ENCODE assay signal across 8 mouse cellular contexts in genomic region chr2:33467546-33468465, GRCm38 (mm10). TPM values are rescaled to one million over a fixed set of nuclear protein-coding genes. Genes with fewer than 3 reads are reported as not detected.
A peak's percentile ranks its signal among the peaks of the same experiment; 100 is the strongest.
DNase-seq lines count a peak whose midpoint lies in the region; ATAC-seq and TF ChIP-seq lines count a peak whose summit lies in the region.

No protein-coding gene starts in this region.

- 5% methylated on average over 55 of the region's 57 CpGs for WGBS in intestine, embryonic 14.5 days
- WGBS in liver, postnatal 0 days (ENCODE audit: insufficient replicate concordance): 4% methylated on average over 45 of the region's 57 CpGs

- TF ChIP-seq CTCF in liver, postnatal 0 days (IDR thresholded peaks at IDR 0.05; ENCODE audit: low read depth): no peak

- in situ Hi-C loops in ES-E14 (cut with MboI; ENCODE audit: low sequenced_read_pairs in 2 of 2, unreplicated experiment in 2 of 2): no loop called here

- TF ChIP-seq EP300 in liver, postnatal 0 days (IDR thresholded peaks at IDR 0.05; ENCODE audit: low read depth): no peak

- H3K27ac ChIP-seq in ES-E14 (ENCODE audit: insufficient read depth, low read depth, low read length, poor library complexity, severe bottlenecking): peak overlapping the region; percentile 65
- H3K27ac ChIP-seq in intestine, embryonic 14.5 days (ENCODE audit: low read depth): peak overlapping the region; percentile 64; the same call in 1 of the 2 replicates
- H3K27ac ChIP-seq in liver, postnatal 0 days (ENCODE audit: low read depth): peak overlapping the region; percentile 98

- peak; percentile 57; the same call in 1 of the 2 replicates for ATAC-seq in erythroblast, adult 5-6 weeks (replicated peaks; ENCODE audit: low FRiP score, poor library complexity, severe bottlenecking)
- peak; percentile 62 for ATAC-seq in intestine, embryonic 14.5 days (replicated peaks; ENCODE audit: low FRiP score, low TSS enrichment, low read depth)
- peak; percentile 70 for ATAC-seq in liver, postnatal 0 days

- DNase-seq in cerebellum, adult 9-10 months: peak; percentile 34
- no peak for DNase-seq in cerebellum, postnatal 4 days (ENCODE audit: low spot score in 2 of 2)
- DNase-seq in ES-E14 (ENCODE audit: low read depth, low spot score): no peak
- peak; percentile 61 for DNase-seq in intestine, embryonic 14.5 days (ENCODE audit: low spot score)
- DNase-seq in liver, postnatal 0 days: peak; percentile 44
- DNase-seq in urinary bladder, postnatal 36 days (ENCODE audit: low spot score in 2 of 2): peak; percentile 45 to 61
- no peak for DNase-seq in embryo, embryonic 11 days

- H3K36me3 ChIP-seq in ES-E14 (ENCODE audit: control insufficient read depth, insufficient read depth, low read length, poor library complexity, severe bottlenecking): peaks cover 6% of the 10 kb centered on the region
- H3K36me3 ChIP-seq in intestine, embryonic 14.5 days (ENCODE audit: control insufficient read depth, insufficient read depth, low read length): peaks cover 13% of the 10 kb centered on the region
- H3K36me3 ChIP-seq in liver, postnatal 0 days (replicated peaks; ENCODE audit: insufficient read depth, low read length): 0 out of 2 replicates have a peak, but pooled peaks cover 7% of the 10 kb centered on the region

- H3K4me3 ChIP-seq in ES-E14 (ENCODE audit: insufficient read depth in 1 of 2, low read depth in 1 of 2, low read length in 2 of 2, poor library complexity in 1 of 2, severe bottlenecking in 1 of 2): peak overlapping the region; percentile 93 to 95
- peak overlapping the region; percentile 88 for H3K4me3 ChIP-seq in intestine, embryonic 14.5 days (ENCODE audit: low read depth, low read length)
- peak overlapping the region; percentile 97 for H3K4me3 ChIP-seq in liver, postnatal 0 days (ENCODE audit: low read depth, low read length)

- peaks cover 4 to 13% of the 10 kb centered on the region in 2 experiments; a peak in 3 of 4 replicates for H3K4me1 ChIP-seq in ES-E14 (ENCODE audit: control insufficient read depth in 2 of 2, insufficient read depth in 2 of 2, low read length in 2 of 2, poor library complexity in 1 of 2)
- H3K4me1 ChIP-seq in intestine, embryonic 14.5 days (replicated peaks; ENCODE audit: control insufficient read depth, insufficient read depth, low read length): peaks cover 19% of the 10 kb centered on the region
- H3K4me1 ChIP-seq in liver, postnatal 0 days (ENCODE audit: insufficient read depth): peaks cover 14% of the 10 kb centered on the region

- no peaks in the 10 kb centered on the region for H3K27me3 ChIP-seq in intestine, embryonic 14.5 days (replicated peaks; ENCODE audit: control insufficient read depth, insufficient read depth, low read length)
- no peaks in the 10 kb centered on the region for H3K27me3 ChIP-seq in liver, postnatal 0 days (ENCODE audit: insufficient read depth, low read length)

- peak overlapping the region; percentile 93 for H3K9ac ChIP-seq in ES-E14 (ENCODE audit: insufficient read depth, low read depth, low read length, poor library complexity, severe bottlenecking)
- H3K9ac ChIP-seq in intestine, embryonic 14.5 days (ENCODE audit: low read length): peak overlapping the region; percentile 87
- peak overlapping the region; percentile 98 for H3K9ac ChIP-seq in liver, postnatal 0 days (replicated peaks)

- H3K4me2 ChIP-seq in intestine, embryonic 14.5 days (ENCODE audit: low read length): peak overlapping the region; percentile 84
- peak overlapping the region; percentile 90 for H3K4me2 ChIP-seq in liver, postnatal 0 days (ENCODE audit: low read depth, low read length)

- no peaks in the 10 kb centered on the region for H3K9me3 ChIP-seq in ES-E14 (ENCODE audit: control insufficient read depth, insufficient read depth, low read depth, low read length)
- H3K9me3 ChIP-seq in intestine, embryonic 14.5 days (ENCODE audit: control insufficient read depth, low read length): no peaks in the 10 kb centered on the region
- H3K9me3 ChIP-seq in liver, postnatal 0 days (ENCODE audit: low read length): no peaks in the 10 kb centered on the region

TF ChIP-seq in ES-E14, 5 proteins besides CTCF, POLR2A, EP300 and RAD21:
- TF ChIP-seq CHD2 (IDR thresholded peaks at IDR 0.05; ENCODE audit: low read depth, low read length): no peak
- TF ChIP-seq ZC3H11A (IDR thresholded peaks at IDR 0.05; ENCODE audit: borderline replicate concordance, low read depth, low read length): no peak
- no peak for TF ChIP-seq HCFC1 (IDR thresholded peaks at IDR 0.05; ENCODE audit: borderline replicate concordance, insufficient read depth, low read length)
- no peak for TF ChIP-seq ZNF384 (IDR thresholded peaks at IDR 0.05; ENCODE audit: low read depth, low read length)
- no peak for TF ChIP-seq MAFK (IDR thresholded peaks at IDR 0.05; ENCODE audit: insufficient read depth, low read depth, low read length)

RNA-seq across cellular contexts. Expression of gene Zbtb43, which starts 0.6 kb away (rescaled TPM):
- total RNA-seq in ES-E14 (2012; rRNA removed): 31.3 and 32.0 TPM in 2 replicates
- 3.6 and 4.8 TPM in 2 replicates for total RNA-seq in erythroblast, adult 5-6 weeks (2015; ENCODE audit: low replicate concordance)
- total RNA-seq in erythroblast, adult 5-6 weeks (2017; ENCODE audit: low replicate concordance): 7.8 and 10.2 TPM in 2 replicates
- polyA plus RNA-seq in intestine, embryonic 14.5 days (2014; fragmentation: Nextera tagmentation; extraction: Ambion mirVana): 18.9 and 19.0 TPM in 2 replicates
- polyA plus RNA-seq in liver, postnatal 0 days (2015; fragmentation: Nextera tagmentation; extraction: Ambion mirVana): 6.1 and 8.0 TPM in 2 replicates

RNA-seq across cellular contexts. Expression of gene Zbtb34, which starts 36.7 kb away (rescaled TPM):
- total RNA-seq in ES-E14 (2012; rRNA removed): 13.4 and 16.5 TPM in 2 replicates
- total RNA-seq in erythroblast, adult 5-6 weeks (2015; ENCODE audit: low replicate concordance): 7.1 and 10.6 TPM in 2 replicates
- total RNA-seq in erythroblast, adult 5-6 weeks (2017; ENCODE audit: low replicate concordance): 2.2 and 2.6 TPM in 2 replicates
- polyA plus RNA-seq in intestine, embryonic 14.5 days (2014; fragmentation: Nextera tagmentation; extraction: Ambion mirVana): 6.0 and 7.1 TPM in 2 replicates
- 0.98 and 1.1 TPM in 2 replicates for polyA plus RNA-seq in liver, postnatal 0 days (2015; fragmentation: Nextera tagmentation; extraction: Ambion mirVana)

Comparison
In these comparisons a context has a peak if more than half of its experiments do, and no peak if none do; other contexts are left out.
1. DNase-seq: peak in cerebellum, adult 9-10 months (single experiment), intestine, embryonic 14.5 days (single experiment), liver, postnatal 0 days (single experiment) and urinary bladder, postnatal 36 days (2 of 2); none in cerebellum, postnatal 4 days (0 of 2), ES-E14 (single experiment) and embryo, embryonic 11 days (single experiment).
2. Peak in every context shown above with its lines, with median percentiles within 50 percentile points of each other: H3K27ac ChIP-seq, H3K4me3 ChIP-seq, H3K9ac ChIP-seq and ATAC-seq.